Mouse (Mus musculus) left cerebral cortex, adult 11 months (tissue): ENCODE data around the gene BC025920.
"Not testable (repeated sequence)": the region's sequence is repeated elsewhere in the genome, so short reads cannot be mapped to it uniquely, and the experiment has no call there.

ENCODE experiments used
- DNase-seq: peaks from one replicate; pipeline ENCODE4 v3.0.0; 2022; ENCODE audit warnings: low spot score

Gene BC025920

DNA sequence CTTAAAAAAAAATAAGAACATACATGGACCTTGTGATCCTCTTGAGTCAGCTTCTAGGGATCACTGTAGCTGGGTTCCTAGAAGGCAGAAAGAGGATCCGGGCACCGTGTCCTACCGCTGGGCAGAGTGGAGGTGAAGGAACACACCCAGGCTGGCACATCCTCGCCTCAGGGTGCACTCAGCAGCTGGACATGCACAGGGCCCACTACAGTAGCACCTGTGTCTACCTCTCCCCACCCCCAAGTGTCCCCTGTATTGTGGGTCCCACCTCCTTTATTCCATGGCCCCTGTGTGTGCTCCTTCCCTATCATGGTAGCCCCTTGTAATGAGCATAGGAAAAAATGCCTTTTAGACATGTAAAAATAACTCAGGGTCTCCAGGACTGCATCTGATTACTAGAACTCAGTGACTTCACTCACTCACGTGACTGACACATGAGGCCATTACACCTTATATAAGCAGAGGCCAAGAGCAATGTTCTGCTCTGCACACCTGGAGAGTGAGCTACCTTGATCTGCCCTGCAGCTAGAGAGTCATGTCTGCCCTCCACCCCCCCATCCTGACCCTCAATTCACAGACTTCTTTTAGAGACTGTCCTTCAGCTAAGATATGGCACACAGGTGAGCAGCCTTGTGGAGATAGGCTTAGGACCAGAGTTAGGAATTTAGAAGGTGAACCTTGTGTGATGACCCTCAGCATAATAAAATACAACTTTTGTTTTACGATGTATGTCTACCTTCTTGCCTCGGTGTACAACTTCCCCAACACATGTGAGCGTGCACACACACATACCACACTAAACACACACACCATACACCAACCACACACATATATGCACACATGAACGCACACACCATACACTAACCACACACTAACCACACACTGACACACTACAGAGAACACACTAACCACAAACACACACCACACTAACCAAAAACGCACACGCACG, 1.8 kb upstream of the BC025920 start:
- no peak for DNase-seq

DNA sequence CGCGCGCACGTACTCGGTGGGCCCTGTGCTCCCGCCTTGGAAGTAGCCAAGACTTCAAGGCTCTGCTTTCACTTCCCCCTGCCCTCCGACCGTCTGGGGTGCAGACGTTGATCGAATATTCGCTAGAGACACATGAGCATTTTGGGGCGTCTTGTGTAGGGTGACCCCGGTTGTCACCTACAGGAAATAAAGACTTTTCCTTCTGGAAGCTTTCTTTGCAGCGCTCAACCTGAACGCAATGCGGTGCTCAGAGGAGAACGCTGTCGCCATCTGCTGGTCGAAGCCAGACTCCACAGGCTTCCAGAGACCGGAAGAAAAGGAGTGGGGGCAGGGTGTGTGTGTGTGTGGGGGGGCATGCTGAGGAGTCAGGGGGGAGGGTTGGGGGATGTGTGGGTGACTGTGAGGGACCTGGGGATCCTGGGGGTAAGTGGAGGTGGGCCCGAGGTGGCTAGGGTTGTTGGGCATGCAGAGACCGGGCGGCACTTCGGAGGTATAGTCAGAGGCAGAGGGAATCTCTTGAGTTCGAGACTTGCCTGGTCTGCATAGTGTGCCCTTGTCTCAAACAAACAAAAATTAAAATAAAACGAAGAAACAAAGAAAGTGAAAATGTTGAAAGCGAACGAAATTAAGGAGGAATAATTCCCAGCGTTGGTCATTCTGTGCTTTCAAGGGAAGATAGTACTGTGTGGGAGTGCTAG, 953 bp upstream of the BC025920 start:
- DNase-seq = peak; percentile 76

DNA sequence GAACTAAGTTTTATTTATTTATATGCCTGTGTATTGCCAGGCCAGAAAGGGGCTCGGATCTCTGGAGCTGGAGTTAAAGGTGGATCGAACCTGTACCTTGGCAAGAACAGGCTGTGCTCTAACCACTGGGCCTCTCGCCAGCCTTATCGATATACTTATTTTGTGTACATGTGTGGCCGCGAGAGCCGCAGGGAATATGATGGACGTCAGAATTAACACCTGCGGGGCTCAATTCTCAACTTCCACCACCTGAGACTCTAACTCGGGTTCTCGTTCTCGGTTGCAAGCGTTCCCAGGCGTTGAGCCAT, 450 bp upstream of the BC025920 start:
- DNase-seq = no peak

DNA sequence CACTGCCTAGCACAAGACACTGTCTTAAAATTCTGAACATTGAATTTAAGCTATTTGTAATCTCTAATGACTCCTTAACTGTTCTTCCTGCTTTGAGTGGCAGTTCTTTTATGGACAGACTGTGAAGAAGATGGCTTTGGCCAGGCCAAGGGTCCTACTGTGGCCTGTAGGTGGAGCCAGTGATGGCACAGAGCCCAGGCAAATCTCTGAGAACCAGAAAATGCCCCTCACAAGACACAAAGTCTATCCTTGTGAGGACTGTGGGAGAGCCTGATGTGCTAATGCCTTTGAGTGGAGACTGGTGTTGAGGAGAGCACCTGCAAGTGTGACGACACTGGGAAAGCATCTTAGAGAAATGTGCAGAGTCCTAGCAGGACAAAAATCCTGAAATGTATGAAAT, 2.2 kb downstream of the BC025920 start:
- DNase-seq = no peak

GRCm38 (mm10) chr10:81612779-81613178, 6.7 kb downstream of the BC025920 start:
- no peak for DNase-seq

DNA sequence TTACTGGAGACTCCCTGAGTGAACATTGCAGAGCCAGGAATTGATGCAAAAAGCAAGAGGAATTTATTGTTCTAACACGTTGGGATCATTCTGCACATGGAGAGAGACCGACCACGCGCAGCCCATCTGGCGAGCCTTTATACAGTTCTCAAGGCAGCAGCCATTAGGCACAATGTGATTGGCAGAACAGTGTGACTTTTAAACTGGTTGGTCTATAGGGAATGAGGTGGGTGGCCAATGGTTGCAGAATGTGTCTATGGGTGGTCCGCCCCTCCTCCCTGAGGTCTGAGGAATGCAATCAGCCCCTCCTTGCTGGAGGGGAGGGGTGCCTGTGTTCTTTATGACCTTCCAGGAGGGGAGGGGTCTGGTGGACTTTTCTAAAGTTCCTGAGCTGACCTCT, 9.4 kb downstream of the BC025920 start:
- no peak for DNase-seq

DNA sequence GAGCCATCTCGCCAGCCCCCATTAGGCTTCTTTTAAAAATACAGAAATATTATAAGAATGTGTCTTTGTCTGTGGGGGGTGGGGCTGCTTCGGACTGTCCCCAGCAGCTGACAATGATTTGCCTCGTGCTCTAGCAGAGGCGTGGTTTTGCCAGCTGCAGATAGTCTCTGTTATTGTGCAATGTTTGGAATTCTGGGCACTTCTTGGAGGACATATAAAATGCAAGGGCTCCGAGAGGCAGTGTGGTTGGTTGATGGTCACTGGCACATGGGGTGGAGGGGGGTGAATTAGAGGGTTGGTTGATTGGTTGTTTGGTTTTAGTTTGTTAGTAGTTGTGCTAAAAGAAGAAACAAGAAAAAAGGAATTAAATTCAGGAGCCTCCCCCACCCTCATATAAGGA, 13.9 kb downstream of the BC025920 start:
- no peak for DNase-seq

GRCm38 (mm10) chr10:81620786-81621185, 14.7 kb downstream of the BC025920 start:
- no peak for DNase-seq

DNA sequence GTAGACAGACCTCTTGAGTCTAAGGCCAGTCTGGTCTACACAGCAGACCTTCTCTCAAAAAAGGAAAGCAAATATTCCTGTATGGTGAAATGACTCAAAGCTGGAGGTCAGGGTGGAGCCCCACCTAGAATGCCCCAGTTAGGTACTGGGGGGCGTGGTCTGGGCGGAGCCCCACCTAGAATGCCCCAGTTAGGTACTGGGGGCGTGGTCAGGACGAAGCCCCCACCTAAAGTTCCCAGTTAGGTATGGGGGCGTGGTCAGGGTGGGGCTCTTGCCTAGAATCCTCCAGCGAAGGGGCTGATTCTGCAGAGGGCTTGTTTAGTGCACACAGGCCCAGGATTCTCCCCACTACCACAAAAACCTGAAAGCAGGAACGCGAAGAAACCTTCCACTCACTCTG, 17.4 kb downstream of the BC025920 start:
- no peak for DNase-seq

GRCm38 (mm10) chr10:81626101-81626993, 20.3 kb downstream of the BC025920 start:
- no peak for DNase-seq

DNA sequence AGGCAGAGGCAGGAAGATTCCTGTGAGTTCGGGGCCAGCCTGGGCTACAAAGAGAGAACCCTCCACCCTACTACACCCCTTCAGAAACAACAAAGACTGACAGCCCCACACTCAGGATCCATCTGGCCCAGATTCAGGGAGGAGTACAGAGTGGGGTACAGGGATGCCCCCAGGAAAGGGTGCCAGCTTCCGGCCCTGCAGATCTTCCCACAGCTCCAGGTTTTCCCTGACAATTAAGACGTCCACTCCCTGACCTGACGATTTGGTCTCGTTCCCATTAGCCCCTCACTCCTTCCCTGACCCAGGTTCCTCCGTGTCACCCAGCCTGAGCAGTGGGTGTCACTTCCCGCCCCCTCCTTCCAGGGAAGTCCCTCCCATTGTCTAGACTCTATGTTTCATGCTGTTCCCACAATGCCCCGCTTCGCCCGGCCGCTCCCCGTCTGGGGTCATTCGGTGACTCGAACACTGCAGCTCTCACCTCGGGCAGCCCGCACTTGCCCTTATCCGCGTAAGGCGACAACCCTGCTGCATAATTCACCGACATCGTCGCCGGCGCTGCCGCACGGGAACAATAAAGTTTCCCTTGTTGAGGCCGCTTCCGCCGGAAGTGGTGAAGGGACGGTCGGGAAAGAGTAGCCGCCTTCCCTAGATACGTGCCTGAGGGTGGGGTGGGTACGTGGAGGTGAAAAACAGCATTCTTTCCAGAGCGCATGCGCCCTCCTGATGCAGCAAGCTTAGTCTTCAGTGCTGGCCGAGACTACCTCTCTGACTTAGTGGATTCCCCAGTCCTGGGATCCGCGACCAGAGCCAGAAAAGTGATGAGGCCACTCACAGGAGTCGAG, 21.1 kb downstream of the BC025920 start, which contains the start of gene Sirt6:
Gene Sirt6, minus strand, starts transcription at position 804 of the 842 bp plus-strand sequence.
- peak; percentile 91 for DNase-seq

DNA sequence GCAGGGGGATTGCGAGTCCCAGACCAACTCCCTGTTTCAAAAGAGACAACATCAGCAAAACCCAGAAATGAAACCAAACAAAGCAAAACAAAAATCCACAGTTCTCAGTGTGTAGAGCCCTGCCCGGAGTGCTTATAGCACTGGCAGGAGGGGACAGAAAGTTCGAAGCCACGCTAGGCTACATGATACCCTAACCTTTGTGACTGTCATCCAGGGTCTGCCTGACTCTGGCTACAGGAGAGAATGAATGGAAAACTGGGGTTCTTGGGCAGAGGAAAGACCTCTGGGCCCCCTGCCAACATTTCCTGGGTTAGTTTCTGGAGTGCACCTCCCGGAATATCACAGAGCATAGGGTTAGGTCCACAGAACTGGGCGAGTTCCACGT, 21.8 kb downstream of the BC025920 start:
- DNase-seq = no peak

DNA sequence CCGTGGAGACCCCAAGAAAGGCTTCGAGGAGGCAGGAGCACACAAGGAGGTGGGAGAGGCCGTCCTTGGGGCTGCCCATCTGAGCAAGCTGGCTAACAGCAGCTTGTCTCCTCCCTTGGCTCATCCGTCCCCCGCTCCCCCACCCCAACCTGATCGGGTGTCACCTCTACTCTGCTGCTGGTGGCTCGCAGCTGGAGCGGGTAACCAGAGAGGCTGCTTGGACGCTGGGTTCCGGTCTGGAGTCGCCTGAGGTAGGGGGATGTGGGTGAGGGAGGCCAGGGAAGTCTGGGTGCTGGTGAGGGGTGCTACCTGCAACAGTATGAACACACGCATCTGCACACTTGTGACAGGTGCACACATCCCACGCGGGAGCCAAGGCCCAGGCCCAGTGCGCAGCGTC, 22.3 kb downstream of the BC025920 start, which contains the start of gene Ankrd24:
Gene Ankrd24, plus strand, starts transcription at position 151 of the 400 bp plus-strand sequence.
- no peak for DNase-seq

DNA sequence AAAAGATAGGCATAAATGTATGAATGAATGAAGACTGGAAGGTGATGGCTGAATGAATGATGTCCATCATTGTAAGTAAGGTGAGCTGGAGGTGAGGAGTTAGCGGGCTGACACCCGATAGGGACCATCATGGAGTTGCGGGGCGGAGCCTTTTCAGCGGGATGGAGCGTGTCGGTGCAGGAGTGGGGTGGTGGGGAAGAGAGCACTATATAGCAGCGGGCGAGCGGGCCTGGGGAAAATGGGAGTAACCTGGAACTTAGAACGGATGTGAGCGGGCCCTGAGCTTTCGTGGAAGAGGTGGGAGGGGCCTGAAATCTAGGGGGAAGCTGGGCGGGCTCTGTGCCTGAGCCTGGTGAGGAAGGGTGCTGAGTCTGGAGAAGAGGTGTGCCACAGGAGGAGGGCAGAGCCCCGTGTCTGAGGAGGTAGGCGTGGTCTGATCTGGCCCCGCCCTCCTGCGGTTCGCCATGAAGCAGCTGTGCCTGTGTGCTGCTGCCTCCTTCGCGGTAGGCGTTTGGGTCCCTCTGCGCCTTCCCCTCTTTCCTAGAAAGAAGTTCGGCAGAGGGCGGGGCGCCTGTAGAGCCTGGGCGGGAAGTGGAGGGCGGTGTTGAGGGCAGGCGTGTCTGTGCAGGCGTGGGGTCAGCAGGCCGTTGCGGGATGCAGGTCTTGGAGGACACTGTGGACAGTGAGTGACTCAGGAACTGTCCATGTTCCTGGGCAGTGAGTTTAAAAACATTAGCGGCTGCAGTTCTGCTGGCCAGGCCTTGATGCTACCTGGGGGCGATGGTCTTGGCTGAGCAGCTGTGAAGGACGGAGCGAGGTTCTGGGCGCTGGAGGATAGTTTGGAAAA, 27.4 kb downstream of the BC025920 start:
- DNase-seq = peak; percentile 84

DNA sequence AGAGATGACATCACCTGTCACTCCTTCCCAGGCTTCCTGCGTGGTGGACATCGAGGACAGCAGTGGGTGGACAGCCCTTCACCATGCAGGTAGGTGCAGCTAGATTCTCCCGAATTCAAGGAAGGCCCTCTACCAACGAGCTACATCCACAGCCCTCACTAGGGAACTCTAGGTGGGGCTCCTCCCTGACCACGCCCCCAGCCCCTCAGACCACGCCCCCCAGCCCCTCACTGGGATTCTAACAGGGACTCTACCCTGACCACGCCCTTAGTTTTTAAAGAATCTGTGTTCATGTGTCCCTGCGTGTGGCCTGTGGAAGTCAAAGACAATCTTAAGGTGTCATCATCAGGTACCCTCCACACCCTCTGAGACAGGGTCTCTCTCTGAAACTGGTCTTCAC, 30.3 kb downstream of the BC025920 start:
- DNase-seq = no peak

DNA sequence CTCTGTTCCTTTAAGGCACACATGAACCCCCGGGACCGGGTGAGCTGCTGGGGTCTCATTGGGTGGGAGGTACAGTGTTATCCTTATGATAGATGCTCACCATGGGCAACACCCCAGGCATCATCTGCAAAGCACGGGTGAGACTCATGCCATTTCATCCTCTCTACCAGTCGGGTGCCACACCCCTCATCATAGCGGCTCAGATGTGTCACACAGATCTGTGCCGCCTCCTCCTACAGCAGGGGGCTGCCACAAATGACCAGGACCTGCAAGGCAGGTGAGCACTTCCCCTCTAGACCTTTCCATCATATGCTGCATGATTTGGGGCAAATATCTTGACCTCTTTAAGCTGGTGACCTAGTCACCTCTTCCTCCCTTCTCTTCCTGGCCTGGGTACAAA, 32.0 kb downstream of the BC025920 start:
- DNase-seq = no peak

- DNase-seq = not testable (repeated sequence)
Measured at GRCm38 (mm10) chr10:81640825-81641224, 34.8 kb downstream of the BC025920 start.

DNA sequence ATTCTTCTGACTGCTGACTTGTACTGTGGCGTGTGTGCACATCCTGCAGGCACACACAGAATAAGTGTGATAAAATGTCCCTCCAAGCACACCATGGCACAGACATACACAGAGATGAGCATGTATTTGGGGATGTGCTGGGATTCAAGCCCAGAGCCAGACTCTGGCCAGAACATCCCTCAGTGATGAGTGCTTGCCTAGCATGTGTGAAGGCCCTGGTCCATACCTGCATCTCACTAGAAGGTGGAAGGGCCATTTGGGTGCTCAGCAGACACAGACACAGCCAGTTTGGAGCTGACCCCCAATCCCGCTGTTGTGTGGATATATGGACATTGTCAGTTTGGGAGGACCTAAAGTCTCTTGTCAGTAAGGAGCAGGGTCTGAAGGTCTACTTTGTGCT, 35.5 kb downstream of the BC025920 start:
- DNase-seq = no peak

DNA sequence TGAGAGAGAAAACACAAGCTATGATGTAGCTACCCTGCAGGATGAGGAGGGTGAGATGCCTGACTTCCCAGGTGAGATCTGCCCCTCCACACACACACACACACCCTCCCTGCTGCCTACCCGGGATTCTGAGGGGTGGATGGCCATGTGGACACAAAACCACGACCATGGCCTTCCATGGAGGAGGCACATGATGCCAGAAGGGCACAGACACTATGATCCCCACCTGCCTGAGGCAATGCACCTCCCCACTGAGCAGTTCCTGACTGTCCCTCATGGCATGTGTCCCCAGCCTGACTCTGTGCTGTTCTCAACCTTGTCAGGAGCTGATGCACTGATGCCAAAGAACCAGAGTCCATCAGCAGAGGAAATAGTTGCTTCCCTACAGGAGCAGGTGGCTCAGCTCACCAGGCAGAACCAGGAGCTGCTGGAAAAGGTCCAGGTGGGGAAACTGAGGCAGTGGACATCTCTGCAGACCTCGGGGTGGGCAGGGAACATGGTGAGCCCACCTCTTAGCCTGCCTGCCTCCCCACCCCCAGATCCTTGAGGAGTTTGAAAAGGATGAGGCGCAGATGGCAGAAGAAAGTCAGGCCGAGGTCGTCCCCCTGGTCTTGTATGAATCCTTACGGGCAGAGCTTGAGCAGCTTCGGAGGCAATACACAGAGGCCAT, 36.0 kb downstream of the BC025920 start:
- DNase-seq = no peak
